Mouse (Mus musculus) naive thymus-derived CD4-positive, alpha-beta T cell, adult 5 months (primary cell): ENCODE measurements around the gene Atf7ip2. TPM values are rescaled to one million over a fixed set of nuclear protein-coding genes. Genes with fewer than 3 reads are reported as not detected.

Source experiments
- polyA plus RNA-seq: library from polyadenylated mRNA; unstranded; fragments of 100-300 nt; shearing (Covaris generic); gene quantifications from one replicate; pipeline ENCODE4 v1.2.1, GENCODE M21; 2017

Atf7ip2 gene
- 0.36 TPM for polyA plus RNA-seq

GRCm38 (mm10) chr16:10192679-10193506 lies at the start of gene Atf7ip2:
TSS of gene Atf7ip2 (plus strand) at chr16:10192712.

GRCm38 (mm10) chr16:10170005-10170404 lies 22.5 kb upstream of the Atf7ip2 start, which contains the start of gene Rpl39l:
TSS of gene Rpl39l (plus strand) at chr16:10170226.

Other genes starting within 250 kb of the Atf7ip2 start
- gene Grin2a, start 197.2 kb upstream of the Atf7ip2 start, polyA plus RNA-seq = 0.05 TPM
- 0.45 TPM for gene Rpl39l, start 22.5 kb upstream of the Atf7ip2 start, polyA plus RNA-seq
- not detected for gene Emp2, start 121.3 kb downstream of the Atf7ip2 start, polyA plus RNA-seq
- gene Tekt5, start 202.8 kb downstream of the Atf7ip2 start, polyA plus RNA-seq = 0.19 TPM
- gene Nubp1, start 219.2 kb downstream of the Atf7ip2 start, polyA plus RNA-seq = 77.1 TPM